Mouse (Mus musculus) cerebellum, adult 11-12 months (tissue): Measurements from ENCODE around the gene Csnk1d.

Source experiments
- DNase-seq: peaks from one replicate; pipeline ENCODE4 v3.0.0; 2022

Csnk1d gene

DNA sequence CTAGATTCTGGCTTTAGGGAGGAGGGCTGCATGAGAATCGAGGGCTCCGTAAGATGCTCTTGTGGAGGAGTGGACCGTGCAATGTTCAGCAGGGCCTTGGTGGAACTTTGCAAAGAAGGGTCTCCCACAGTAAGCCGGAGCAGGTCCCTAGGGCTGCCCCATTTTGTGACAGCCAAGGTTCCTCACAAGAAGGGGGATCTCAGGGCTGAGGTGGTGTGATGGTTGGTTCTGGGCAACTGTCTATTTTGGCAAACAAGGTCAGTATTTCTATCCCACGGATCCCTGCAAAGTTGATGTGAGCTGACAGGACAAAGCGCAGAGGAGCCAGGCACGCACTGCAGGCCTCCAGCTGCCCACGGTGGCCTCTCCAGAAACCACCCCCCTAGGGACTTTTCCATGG is 39.9 kb downstream of the Csnk1d start:
- DNase-seq = no peak

GRCm38 (mm10) chr11:120950281-120951202 is 40.6 kb downstream of the Csnk1d start:
- peak; percentile 90 for DNase-seq

GRCm38 (mm10) chr11:120949863-120950262 is 41.3 kb downstream of the Csnk1d start:
- DNase-seq = no peak

- no peak for DNase-seq
These were observed 42.0 kb downstream of the Csnk1d start for GRCm38 (mm10) chr11:120948861-120949851.

GRCm38 (mm10) chr11:120948328-120948727 is 42.8 kb downstream of the Csnk1d start, which contains the start of gene Slc16a3:
Slc16a3 (plus strand) TSS chr11:120948480.
- DNase-seq = no peak

- no peak for DNase-seq
These were observed 45.2 kb downstream of the Csnk1d start for GRCm38 (mm10) chr11:120945926-120946325.

- no peak for DNase-seq
These were observed 45.9 kb downstream of the Csnk1d start for GRCm38 (mm10) chr11:120945266-120945665.

GRCm38 (mm10) chr11:120940959-120941358 is 50.2 kb downstream of the Csnk1d start:
- no peak for DNase-seq

DNA sequence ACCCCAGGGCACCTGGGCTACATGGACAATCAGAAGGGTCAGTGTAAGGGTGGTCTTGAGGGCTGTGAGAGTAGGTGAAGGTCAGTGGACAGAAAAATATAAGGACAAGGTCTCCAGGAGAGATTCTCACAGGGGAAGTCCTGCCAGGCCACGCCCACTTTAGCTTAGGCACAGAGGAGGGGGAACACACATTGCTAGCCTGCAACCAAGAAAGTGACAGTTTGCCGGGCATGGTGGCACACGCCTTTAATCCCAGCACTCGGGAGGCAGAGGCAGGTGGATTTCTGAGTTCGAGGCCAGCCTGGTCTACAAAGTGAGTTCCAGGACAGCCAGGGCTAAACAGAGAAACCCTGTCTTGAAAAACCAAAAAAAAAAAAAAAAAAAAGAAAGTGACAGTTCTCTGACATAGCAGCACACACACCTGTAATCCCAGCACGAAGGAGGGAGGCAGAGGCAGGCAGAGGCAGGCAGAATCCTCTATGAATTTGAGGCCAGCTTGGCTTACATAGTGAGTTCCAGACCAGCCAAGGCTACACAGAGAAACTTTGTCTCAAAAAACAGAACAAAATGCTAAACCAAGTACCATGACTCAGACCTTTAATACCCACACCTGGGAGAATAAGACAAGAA is 51.3 kb downstream of the Csnk1d start:
- DNase-seq = no peak

GRCm38 (mm10) chr11:120938795-120939194 is 52.3 kb downstream of the Csnk1d start:
- no peak for DNase-seq

GRCm38 (mm10) chr11:120937976-120938375 is 53.2 kb downstream of the Csnk1d start:
- no peak for DNase-seq

- peak; percentile 87 for DNase-seq
These were observed 58.3 kb downstream of the Csnk1d start, which contains the start of gene Ccdc57 for GRCm38 (mm10) chr11:120932564-120933398. Ccdc57 (minus strand) TSS chr11:120932872.

DNA sequence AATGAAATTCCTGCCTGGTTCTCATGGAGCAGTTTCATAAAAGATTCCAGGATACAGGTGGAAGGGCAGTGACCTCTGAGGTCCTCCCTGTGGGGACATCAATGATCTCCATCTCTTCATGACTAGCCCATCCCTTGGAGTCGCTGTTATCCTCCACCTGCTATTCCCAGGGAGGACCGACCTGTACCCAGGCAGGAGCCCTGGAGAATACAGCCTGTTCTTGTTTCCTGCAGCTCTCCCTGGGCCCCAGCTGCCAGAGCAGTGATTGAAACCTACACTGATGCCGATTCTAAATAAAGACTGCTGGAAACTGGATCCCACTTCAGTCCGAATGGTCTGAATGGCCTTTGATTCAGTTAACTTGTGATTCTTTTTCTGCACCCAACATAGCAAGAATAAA is 59.7 kb downstream of the Csnk1d start:
- no peak for DNase-seq

DNA sequence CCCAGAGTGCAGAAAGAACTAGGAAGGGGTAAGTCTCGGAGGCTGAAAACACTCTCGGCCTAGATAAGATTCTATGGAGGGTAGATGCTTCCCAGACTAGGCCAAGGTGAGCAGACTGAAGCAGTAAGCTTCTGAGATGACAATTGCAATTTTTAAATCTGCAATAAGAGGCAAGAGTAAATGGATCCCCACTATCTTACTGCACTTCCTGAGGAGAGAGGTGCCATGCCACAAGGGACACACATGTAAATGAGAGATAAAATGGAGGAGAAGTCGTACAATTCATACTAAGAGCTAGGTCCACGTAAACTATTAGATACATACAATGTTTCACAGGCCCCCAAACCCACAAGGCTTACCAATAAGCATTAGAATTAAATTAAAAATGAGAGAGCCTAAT is 62.7 kb downstream of the Csnk1d start:
- DNase-seq = no peak

GRCm38 (mm10) chr11:120922528-120922927 is 68.6 kb downstream of the Csnk1d start:
- no peak for DNase-seq

DNA sequence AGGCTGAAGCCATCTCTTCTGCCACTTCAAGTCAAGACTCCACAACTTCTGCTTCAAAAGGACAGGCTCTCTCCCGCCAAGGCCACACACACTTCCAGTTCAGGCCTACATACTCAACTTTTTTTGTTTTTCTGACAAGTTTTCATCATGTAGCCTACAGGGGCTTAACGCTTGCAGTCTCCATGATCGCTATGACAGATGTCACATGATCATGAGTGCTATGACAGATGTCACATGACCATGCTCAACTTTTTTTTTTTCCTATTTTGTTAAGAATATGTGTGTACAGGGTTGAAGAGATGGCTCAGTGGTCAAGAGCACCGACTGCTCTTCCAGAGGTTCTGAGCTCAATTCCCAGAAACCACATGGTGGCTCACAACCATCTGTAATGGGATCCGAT is 73.4 kb downstream of the Csnk1d start:
- no peak for DNase-seq

GRCm38 (mm10) chr11:120916477-120916876 is 74.7 kb downstream of the Csnk1d start:
- no peak for DNase-seq

- no peak for DNase-seq
These were observed 77.3 kb downstream of the Csnk1d start for GRCm38 (mm10) chr11:120913796-120914195.
